10 mouse cellular contexts compared by ENCODE assay signal in genomic region chr12:74238806-74239205, GRCm38 (mm10).
"Had no signal": no experiment of that assay in that cellular context is flagged by ENCODE, and none has a peak within 500 bp of the region (broad histone marks: within the 10 kb centered on the region; RNA-seq: fewer than 3 reads in every experiment).

No protein-coding gene starts in this region.

- H3K27me3 ChIP-seq: limb, embryonic 15.5 days; liver, embryonic 13.5 days; midbrain, embryonic 13.5 days; neural tube, embryonic 15.5 days had no signal

- H3K4me2 ChIP-seq: limb, embryonic 15.5 days; liver, embryonic 13.5 days; midbrain, embryonic 13.5 days; neural tube, embryonic 15.5 days had no signal

- H3K4me3 ChIP-seq: limb, embryonic 15.5 days; liver, embryonic 13.5 days; midbrain, embryonic 13.5 days; myocyte; neural tube, embryonic 15.5 days had no signal

- H3K9me3 ChIP-seq: limb, embryonic 15.5 days; liver, embryonic 13.5 days; midbrain, embryonic 13.5 days; neural tube, embryonic 15.5 days had no signal

- ATAC-seq: liver, postnatal 0 days; midbrain, embryonic 13.5 days had no signal

- H3K4me1 ChIP-seq: limb, embryonic 15.5 days; liver, embryonic 13.5 days; midbrain, embryonic 13.5 days had no signal

- DNase-seq: kidney, postnatal 25 days; liver, embryonic 13.5 days; liver, postnatal 0 days; right cerebral cortex, postnatal 25 days; thymus, postnatal 4 days had no signal

- H3K9ac ChIP-seq: limb, embryonic 15.5 days; liver, embryonic 13.5 days; liver, postnatal 0 days; midbrain, embryonic 13.5 days; neural tube, embryonic 15.5 days had no signal

- H3K27ac ChIP-seq: limb, embryonic 15.5 days; liver, embryonic 13.5 days; midbrain, embryonic 13.5 days; neural tube, embryonic 15.5 days; stomach, postnatal 0 days had no signal

- H3K36me3 ChIP-seq: limb, embryonic 15.5 days; liver, embryonic 13.5 days; neural tube, embryonic 15.5 days had no signal
